Mouse (Mus musculus) intestine, postnatal 0 days (tissue): Measurements from ENCODE around the gene Olfr1359. TPM values are rescaled to one million over a fixed set of nuclear protein-coding genes. Genes with fewer than 3 reads are reported as not detected.
A peak's percentile ranks its signal among the peaks of the same experiment; 100 is the strongest.
"Not testable (repeated sequence)": the region's sequence is repeated elsewhere in the genome, so short reads cannot be mapped to it uniquely, and the experiment has no call there.

Experiments
- ATAC-seq: fragments of 200-750 bp; cut with Nextera tagmentation; 2 replicates; pipeline ENCODE4 v1.8.0; 2017; ENCODE audit warnings: mild to moderate bottlenecking, moderate TSS enrichment, moderate library complexity
- H3K27ac ChIP-seq: fragments of 300-500 bp; sonication (generic); 2 replicates; pipeline ENCODE4 v1.5.1; 2014; ENCODE audit warnings: mild to moderate bottlenecking, low read depth, low read length, moderate library complexity
- H3K27me3 ChIP-seq: fragments of 300-500 bp; sonication (generic); replicated peaks from 2 replicates; pipeline ENCODE4 v1.6.1; 2014; ENCODE audit warnings: low read length, mixed read lengths; ENCODE audit not compliant: control insufficient read depth, insufficient read depth
- H3K36me3 ChIP-seq: fragments of 300-500 bp; sonication (generic); 2 replicates; pipeline ENCODE4 v1.6.1; 2014; ENCODE audit warnings: mild to moderate bottlenecking, moderate library complexity; ENCODE audit not compliant: control insufficient read depth, insufficient read depth
- H3K4me1 ChIP-seq: fragments of 300-500 bp; sonication (generic); replicated peaks from 2 replicates; pipeline ENCODE4 v1.6.1; 2014; ENCODE audit warnings: antibody characterized with exemption, low read length, mixed read lengths; ENCODE audit not compliant: control insufficient read depth, insufficient read depth
- H3K4me2 ChIP-seq: fragments of 300-500 bp; sonication (generic); replicated peaks from 2 replicates; pipeline ENCODE4 v1.6.1; 2014; ENCODE audit warnings: low read depth, mild to moderate bottlenecking, moderate library complexity
- H3K4me3 ChIP-seq: fragments of 300-500 bp; sonication (generic); 2 replicates; pipeline ENCODE4 v1.5.1; 2014; ENCODE audit warnings: low read depth, low read length
- H3K9ac ChIP-seq: fragments of 300-500 bp; sonication (generic); 2 replicates; pipeline ENCODE4 v1.6.1; 2014; ENCODE audit warnings: mild to moderate bottlenecking, low read depth, low read length
- H3K9me3 ChIP-seq: fragments of 300-500 bp; sonication (generic); 2 replicates; pipeline ENCODE4 v1.6.1; 2016; ENCODE audit warnings: mixed run types; ENCODE audit not compliant: control insufficient read depth
- CTCF ChIP-seq: sonication (generic); IDR thresholded peaks from 2 replicates; pipeline ENCODE4 v1.5.1; 2016; ENCODE audit warnings: low read depth, mild to moderate bottlenecking, control low read depth, antibody characterized with exemption, moderate library complexity
- WGBS: fragments of 180-500 bp; shearing (Covaris S2); extraction: QIAGEN DNeasy Blood & Tissue Kit; methylation state at CpG from one replicate; pipeline ENCODE4 v1.1.7; 2014; 5-methylcytosine and 5-hydroxymethylcytosine counted together
- polyA plus RNA-seq: library from polyadenylated mRNA; unstranded; fragments of >200 nt; fragmentation: Nextera tagmentation; extraction: Ambion mirVana; gene quantifications from 2 replicates; pipeline ENCODE4 v1.2.1, GENCODE M21; 2015

Gene Olfr1359
- polyA plus RNA-seq, 1 experiment from 2014 or later, result not detected

GRCm38 (mm10) chr13:21727948-21728572 is 30.1 kb downstream of the Olfr1359 start:
- peak; percentile 31; the same call in 1 of the 2 replicates for ATAC-seq
- no peaks in the 10 kb centered on the region for H3K27me3 ChIP-seq
- 40% methylated on average over 11 of the region's 11 CpGs for WGBS
- no peak overlapping the region for H3K4me3 ChIP-seq
- H3K4me2 ChIP-seq, result no peak overlapping the region
- TF ChIP-seq CTCF, result no peak
- no peaks in the 10 kb centered on the region for H3K9me3 ChIP-seq
- H3K27ac ChIP-seq, result no peak overlapping the region
- no peaks in the 10 kb centered on the region for H3K4me1 ChIP-seq
- no peaks in the 10 kb centered on the region for H3K36me3 ChIP-seq
- H3K9ac ChIP-seq, result no peak overlapping the region

- no peak overlapping the region for H3K27ac ChIP-seq
- no peak for TF ChIP-seq CTCF
- no peak for ATAC-seq
- H3K4me3 ChIP-seq, result no peak overlapping the region
- no peak overlapping the region for H3K4me2 ChIP-seq
- no peak overlapping the region for H3K9ac ChIP-seq
- WGBS, result 67% methylated on average over 1 of the region's 1 CpGs
- H3K4me1 ChIP-seq, result no peaks in the 10 kb centered on the region
- no peaks in the 10 kb centered on the region for H3K27me3 ChIP-seq
- H3K36me3 ChIP-seq, result no peaks in the 10 kb centered on the region
- no peaks in the 10 kb centered on the region for H3K9me3 ChIP-seq
These were observed 31.6 kb downstream of the Olfr1359 start for GRCm38 (mm10) chr13:21729544-21729943.

GRCm38 (mm10) chr13:21733466-21733865 is 35.6 kb downstream of the Olfr1359 start:
- Histone ChIP-seq H3K36me3 (no peaks in the 10 kb centered on the region), H3K4me3 (no peak overlapping the region), H3K27ac (no peak overlapping the region), H3K9ac (no peak overlapping the region), H3K4me2 (no peak overlapping the region), H3K27me3 (no peaks in the 10 kb centered on the region), H3K9me3 (no peaks in the 10 kb centered on the region), H3K4me1 (no peaks in the 10 kb centered on the region)
- peak; percentile 37 for TF ChIP-seq CTCF
- WGBS, result 81% methylated on average over 5 of the region's 5 CpGs
- ATAC-seq, result no peak

GRCm38 (mm10) chr13:21734010-21734905 is 36.3 kb downstream of the Olfr1359 start:
- Histone ChIP-seq H3K9me3 (no peaks in the 10 kb centered on the region), H3K4me2 (peak overlapping the region; percentile 71), H3K9ac (peak overlapping the region; percentile 42; the same call in 1 of the 2 replicates), H3K36me3 (no peaks in the 10 kb centered on the region), H3K4me1 (no peaks in the 10 kb centered on the region), H3K4me3 (peak overlapping the region; percentile 32), H3K27me3 (no peaks in the 10 kb centered on the region), H3K27ac (peak overlapping the region; percentile 68)
- WGBS, result 2% methylated on average over 21 of the region's 21 CpGs
- TF ChIP-seq CTCF, result peak; percentile 92
- peak; percentile 70 for ATAC-seq

- Histone ChIP-seq H3K27ac (peak within 1 kb of the TSS; percentile 68), H3K4me3 (peak within 1 kb of the TSS; percentile 32), H3K9ac (peak within 1 kb of the TSS; percentile 42), H3K4me2 (peak within 1 kb of the TSS; percentile 71)
- WGBS, result under 1% methylated on average over 44 of the region's 56 CpGs
- ATAC-seq, result peak; percentile 84
- not testable (repeated sequence) for H3K36me3 ChIP-seq, H3K9me3 ChIP-seq, H3K27me3 ChIP-seq, H3K4me1 ChIP-seq
These were observed 37.2 kb downstream of the Olfr1359 start, which contains the start of gene Hist1h4j for GRCm38 (mm10) chr13:21734906-21735767. Gene Hist1h4j, plus strand, starts transcription at chr13:21735064.

- no peak for TF ChIP-seq CTCF
- no peaks in the 10 kb centered on the region for H3K36me3 ChIP-seq
- H3K4me2 ChIP-seq, result no peak overlapping the region
- no peaks in the 10 kb centered on the region for H3K9me3 ChIP-seq
- H3K27me3 ChIP-seq, result no peaks in the 10 kb centered on the region
- no peak overlapping the region for H3K27ac ChIP-seq
- no peak for ATAC-seq
- H3K9ac ChIP-seq, result no peak overlapping the region
- 31% methylated on average over 1 of the region's 1 CpGs for WGBS
- H3K4me3 ChIP-seq, result no peak overlapping the region
- no peaks in the 10 kb centered on the region for H3K4me1 ChIP-seq
These were observed 47.1 kb downstream of the Olfr1359 start for GRCm38 (mm10) chr13:21745006-21745405.
